Mouse (Mus musculus): ENCODE data around the gene Nudt17.
"Not testable (repeated sequence)": the region's sequence is repeated elsewhere in the genome, so short reads cannot be mapped to it uniquely, and the experiment has no call there.

The Nudt17 gene

GRCm38 (mm10) chr3:96707903-96708683 lies at the start of gene Nudt17:
TSS of gene Nudt17 (minus strand) at chr3:96708562.
- DNase-seq (ENCODE audit: low read depth): no peak

DNA sequence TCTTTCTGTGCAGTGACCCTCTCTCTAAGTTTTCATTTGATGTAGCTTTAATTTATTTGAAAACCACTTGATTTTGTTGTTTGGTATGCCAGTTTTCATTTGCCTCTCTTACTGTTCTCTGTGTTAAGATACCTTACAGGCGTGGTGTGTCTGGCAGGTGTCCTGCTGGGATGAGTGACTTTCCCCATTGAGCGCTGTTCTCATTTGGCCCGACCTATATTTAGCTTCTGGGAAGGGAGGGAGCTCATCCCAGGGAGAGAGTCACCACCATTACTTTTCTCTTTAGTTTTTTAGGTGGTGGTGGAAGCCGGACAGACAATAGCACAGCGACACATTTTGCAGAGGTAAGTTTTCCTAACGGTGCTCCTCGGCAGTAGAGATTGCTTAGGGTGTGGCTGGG lies 49.3 kb upstream of the Nudt17 start:
- DNase-seq (ENCODE audit: low read depth): no peak

- DNase-seq (ENCODE audit: low read depth): no peak
Observed at GRCm38 (mm10) chr3:96755935-96756334, 47.6 kb upstream of the Nudt17 start.

GRCm38 (mm10) chr3:96746829-96747228 lies 38.5 kb upstream of the Nudt17 start:
- DNase-seq (ENCODE audit: low read depth): no peak

- no peak for DNase-seq (ENCODE audit: low read depth)
Observed at GRCm38 (mm10) chr3:96744348-96744747, 36.0 kb upstream of the Nudt17 start.

DNA sequence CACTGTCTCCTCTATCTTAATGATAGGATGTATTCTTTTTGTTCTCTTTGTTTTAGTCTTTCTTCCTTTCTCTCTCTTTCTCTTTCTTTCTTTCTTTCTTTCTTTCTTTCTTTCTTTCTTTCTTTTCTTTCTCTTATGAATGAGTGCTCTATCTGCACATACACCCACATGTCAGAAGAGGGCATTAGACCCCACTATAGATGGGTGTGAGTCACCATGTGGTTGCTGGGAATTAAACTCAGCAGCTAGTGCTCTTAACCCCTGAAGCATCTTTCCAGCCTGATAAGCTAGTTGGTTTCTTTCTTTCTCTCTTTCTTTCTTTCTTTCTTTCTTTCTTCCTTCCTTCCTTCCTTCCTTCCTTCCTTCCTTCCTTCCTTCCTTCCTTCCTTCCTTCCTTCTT lies 31.9 kb upstream of the Nudt17 start:
- not testable (repeated sequence) for DNase-seq (ENCODE audit: low read depth)

DNA sequence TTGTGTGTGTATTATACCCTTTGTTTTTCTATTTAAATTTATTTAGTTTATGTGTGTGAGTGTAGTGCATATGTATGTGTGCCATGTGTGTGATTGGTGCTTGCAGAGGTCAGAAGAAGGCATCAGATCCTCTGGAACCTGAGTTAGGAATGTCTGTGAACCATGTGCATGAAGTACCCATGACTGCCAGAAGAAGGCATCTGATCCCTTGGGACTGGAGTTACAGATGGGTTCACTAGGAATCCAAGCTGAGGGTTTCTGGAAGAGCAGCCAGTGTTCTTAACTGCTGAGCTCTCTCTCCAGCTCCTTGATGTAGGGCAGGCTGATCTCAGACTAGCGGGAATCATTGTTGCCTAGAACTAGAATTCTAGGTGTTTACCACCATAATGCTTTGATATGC lies 29.6 kb upstream of the Nudt17 start:
- DNase-seq (ENCODE audit: low read depth): no peak

- no peak for DNase-seq (ENCODE audit: low read depth)
Observed at GRCm38 (mm10) chr3:96737013-96737740, 28.8 kb upstream of the Nudt17 start.

DNA sequence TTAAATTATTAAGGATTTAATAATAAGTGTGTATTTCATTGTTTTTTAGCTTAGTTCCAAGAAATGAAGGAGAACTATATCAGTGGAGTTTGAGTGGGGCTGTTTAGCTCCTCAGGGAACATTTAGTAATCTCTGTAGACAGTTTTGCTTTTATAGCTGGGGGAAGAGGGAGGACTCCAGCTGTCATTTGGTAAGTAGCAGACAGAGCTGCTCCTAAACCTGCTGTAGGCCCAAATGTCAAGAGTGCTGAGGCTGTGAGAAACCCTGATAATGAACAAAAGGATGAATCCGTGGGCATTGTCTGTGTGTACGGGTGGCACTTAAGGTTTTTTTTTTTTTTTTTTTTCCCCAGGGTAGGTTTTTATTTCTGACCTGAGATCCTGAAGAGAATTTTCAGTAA lies 26.8 kb upstream of the Nudt17 start:
- DNase-seq (ENCODE audit: low read depth): no peak

- DNase-seq (ENCODE audit: low read depth): no peak
Observed at GRCm38 (mm10) chr3:96733984-96734383, 25.6 kb upstream of the Nudt17 start.

GRCm38 (mm10) chr3:96730785-96731184 lies 22.4 kb upstream of the Nudt17 start:
- no peak for DNase-seq (ENCODE audit: low read depth)

GRCm38 (mm10) chr3:96729403-96729784 lies 21.0 kb upstream of the Nudt17 start:
- no peak for DNase-seq (ENCODE audit: low read depth)

- no peak for DNase-seq (ENCODE audit: low read depth)
Observed at GRCm38 (mm10) chr3:96728634-96729402, 20.5 kb upstream of the Nudt17 start.

- no peak for DNase-seq (ENCODE audit: low read depth)
Observed at GRCm38 (mm10) chr3:96727828-96728633, 19.7 kb upstream of the Nudt17 start.

- peak; percentile 85 for DNase-seq (ENCODE audit: low read depth)
Observed at GRCm38 (mm10) chr3:96727343-96727827, 19.0 kb upstream of the Nudt17 start, which contains the start of the genes Polr3c and Rnf115. TSS of gene Polr3c (minus strand) at chr3:96727628. TSS of gene Rnf115 (plus strand) at chr3:96727664.

GRCm38 (mm10) chr3:96719173-96719572 lies 10.8 kb upstream of the Nudt17 start:
- no peak for DNase-seq (ENCODE audit: low read depth)

DNA sequence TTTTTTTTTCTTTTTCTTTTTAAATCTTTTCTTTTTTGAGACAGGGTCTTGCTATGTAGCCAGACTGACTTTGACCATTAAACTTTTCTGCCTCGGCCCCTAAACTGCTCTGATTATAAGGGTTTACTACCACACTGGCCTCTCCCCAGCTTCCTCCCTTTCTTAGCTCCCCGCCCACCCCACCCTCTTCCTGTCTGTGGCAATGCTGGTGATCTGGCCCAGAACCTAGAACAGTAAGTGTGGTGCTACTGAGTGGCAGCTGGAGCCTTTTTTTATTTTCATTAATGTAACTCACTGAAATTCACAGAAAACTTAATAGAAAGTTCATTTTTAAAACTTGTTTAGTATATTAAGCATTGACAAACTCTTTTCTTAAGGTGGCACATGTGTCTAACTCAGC lies 7.5 kb upstream of the Nudt17 start:
- no peak for DNase-seq (ENCODE audit: low read depth)

- no peak for DNase-seq (ENCODE audit: low read depth)
Observed at GRCm38 (mm10) chr3:96714286-96714685, 5.9 kb upstream of the Nudt17 start.

DNA sequence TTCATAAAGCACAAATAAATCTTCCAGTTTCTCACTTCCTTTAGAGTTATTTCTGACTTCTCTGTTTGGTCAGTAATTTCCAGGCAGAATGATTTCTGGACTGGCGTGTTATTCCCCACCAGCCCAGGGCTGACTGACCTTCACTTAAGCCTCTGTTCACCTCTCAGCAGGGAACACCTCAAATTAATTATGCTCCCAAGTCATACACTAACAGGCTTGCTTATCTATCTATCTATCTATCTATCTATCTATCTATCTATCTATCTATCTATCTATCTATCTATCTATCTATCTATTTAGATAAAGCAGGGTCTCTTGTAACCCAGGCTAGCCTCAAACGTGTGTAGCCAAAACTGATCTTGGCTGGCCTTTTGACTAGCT lies 312 bp upstream of the Nudt17 start:
- no peak for DNase-seq (ENCODE audit: low read depth)

GRCm38 (mm10) chr3:96706984-96707383 lies 1.4 kb downstream of the Nudt17 start:
- DNase-seq (ENCODE audit: low read depth): no peak

- no peak for DNase-seq (ENCODE audit: low read depth)
Observed at GRCm38 (mm10) chr3:96706217-96706616, 2.1 kb downstream of the Nudt17 start.

GRCm38 (mm10) chr3:96704778-96705177 lies 3.6 kb downstream of the Nudt17 start:
- no peak for DNase-seq (ENCODE audit: low read depth)

Measured in c-Kit-positive CD71-negative TER-119-negative erythroid progenitor cells, embryonic 14.5 days (primary cell).